17 mouse cellular contexts compared by ENCODE assay signal in the genomic region with DNA sequence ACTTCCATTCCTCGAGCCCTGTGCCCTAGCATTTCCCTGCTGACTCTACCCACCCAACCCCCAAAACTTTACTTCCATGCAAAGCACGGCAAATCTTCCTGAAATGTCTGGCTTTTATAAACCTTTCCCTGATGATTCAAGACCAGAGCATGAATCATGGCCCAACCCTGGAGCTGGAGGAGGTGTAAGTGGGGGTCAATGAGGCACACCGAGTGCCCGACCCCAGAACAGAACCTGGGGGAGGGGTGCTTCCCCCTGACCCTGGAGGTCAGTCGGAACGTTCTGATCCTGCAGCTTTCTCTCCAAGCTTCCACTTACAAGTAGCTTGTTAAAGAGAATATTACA. TPM values are rescaled to one million over a fixed set of nuclear protein-coding genes. Genes with fewer than 3 reads are reported as not detected.
DNase-seq lines count a peak whose midpoint lies in the region; ATAC-seq and TF ChIP-seq lines count a peak whose summit lies in the region.
"Had no signal": no experiment of that assay in that cellular context is flagged by ENCODE, and none has a peak within 500 bp of the region (broad histone marks: within the 10 kb centered on the region; RNA-seq: fewer than 3 reads in every experiment).

No protein-coding gene starts in this region.

- H3K9ac ChIP-seq in embryonic facial prominence, embryonic 14.5 days (ENCODE audit: low read depth, low read length): no peak overlapping the region
- no peak overlapping the region for H3K9ac ChIP-seq in heart, postnatal 0 days (replicated peaks; ENCODE audit: low read depth, low read length)
- no peak overlapping the region for H3K9ac ChIP-seq in limb, embryonic 13.5 days
- H3K9ac ChIP-seq: hindbrain, embryonic 13.5 days; lung, embryonic 14.5 days; midbrain, embryonic 15.5 days had no signal

- ATAC-seq in embryonic facial prominence, embryonic 14.5 days (ENCODE audit: low read depth): no peak
- no peak for ATAC-seq in heart, postnatal 0 days (ENCODE audit: insufficient read depth, low read depth)
- ATAC-seq in limb, embryonic 13.5 days (ENCODE audit: low FRiP score, low read depth): no peak
- ATAC-seq in granulocyte monocyte progenitor cell, adult 5-6 weeks (replicated peaks; ENCODE audit: poor library complexity, severe bottlenecking): no peak
- ATAC-seq: intestine, embryonic 16.5 days; midbrain, embryonic 15.5 days had no signal

- no peaks in the 10 kb centered on the region for H3K27me3 ChIP-seq in embryonic facial prominence, embryonic 14.5 days (replicated peaks; ENCODE audit: control insufficient read depth, insufficient read depth, low read length)
- 0 out of 2 replicates have a peak, but pooled peaks cover 3% of the 10 kb centered on the region for H3K27me3 ChIP-seq in embryonic facial prominence, embryonic 10.5 days (replicated peaks; ENCODE audit: low read depth, poor library complexity, severe bottlenecking)
- no peaks in the 10 kb centered on the region for H3K27me3 ChIP-seq in heart, postnatal 0 days (ENCODE audit: control insufficient read depth, insufficient read depth, low read length)
- no peaks in the 10 kb centered on the region for H3K27me3 ChIP-seq in limb, embryonic 13.5 days
- H3K27me3 ChIP-seq: hindbrain, embryonic 13.5 days; midbrain, embryonic 15.5 days had no signal

- no peaks in the 10 kb centered on the region for H3K9me3 ChIP-seq in embryonic facial prominence, embryonic 14.5 days (ENCODE audit: control insufficient read depth, low read length)
- H3K9me3 ChIP-seq in embryonic facial prominence, embryonic 10.5 days: no peaks in the 10 kb centered on the region
- H3K9me3 ChIP-seq in heart, postnatal 0 days (replicated peaks; ENCODE audit: control insufficient read depth, low read length): no peaks in the 10 kb centered on the region
- no peaks in the 10 kb centered on the region for H3K9me3 ChIP-seq in limb, embryonic 13.5 days
- H3K9me3 ChIP-seq: hindbrain, embryonic 13.5 days; midbrain, embryonic 15.5 days had no signal

- no peak for DNase-seq in embryonic facial prominence, embryonic 14.5 days (ENCODE audit: low spot score)
- DNase-seq in embryonic facial prominence, embryonic 10.5 days (ENCODE audit: low spot score): no peak
- DNase-seq in heart, postnatal 0 days (ENCODE audit: low spot score): no peak
- no peak for DNase-seq in heart, postnatal 10 days
- peak; percentile 83 for DNase-seq in NIH3T3 (ENCODE audit: low read depth)
- DNase-seq in cerebellum, postnatal 14 days: no peak
- DNase-seq: adrenal gland, postnatal 25 days; cerebellum, postnatal 25 days; layer of hippocampus, adult 9-11 months; lung, embryonic 14.5 days; thymus, postnatal 36 days had no signal

- no peak for TF ChIP-seq EP300 in heart, postnatal 0 days (IDR thresholded peaks at IDR 0.05; ENCODE audit: low read depth)

- no peak for TF ChIP-seq CTCF in heart, postnatal 0 days (IDR thresholded peaks at IDR 0.05; ENCODE audit: low read depth)

- H3K4me1 ChIP-seq in embryonic facial prominence, embryonic 14.5 days (ENCODE audit: control insufficient read depth, insufficient read depth, low read length): peaks cover 24% of the 10 kb centered on the region
- H3K4me1 ChIP-seq in embryonic facial prominence, embryonic 10.5 days: peaks cover 49% of the 10 kb centered on the region
- peaks cover 26% of the 10 kb centered on the region for H3K4me1 ChIP-seq in heart, postnatal 0 days (ENCODE audit: control insufficient read depth, insufficient read depth)
- H3K4me1 ChIP-seq in limb, embryonic 13.5 days: peaks cover 49% of the 10 kb centered on the region

- no peak overlapping the region for H3K4me3 ChIP-seq in embryonic facial prominence, embryonic 14.5 days (ENCODE audit: low read depth, low read length)
- H3K4me3 ChIP-seq in embryonic facial prominence, embryonic 10.5 days: no peak overlapping the region
- H3K4me3 ChIP-seq in heart, postnatal 0 days (ENCODE audit: low read depth, low read length): no peak overlapping the region
- H3K4me3 ChIP-seq in limb, embryonic 13.5 days: no peak overlapping the region
- H3K4me3 ChIP-seq: hindbrain, embryonic 13.5 days; midbrain, embryonic 15.5 days had no signal

- H3K27ac ChIP-seq in embryonic facial prominence, embryonic 14.5 days (replicated peaks; ENCODE audit: low read depth, low read length): no peak overlapping the region; the same call in 1 of the 2 replicates
- H3K27ac ChIP-seq in embryonic facial prominence, embryonic 10.5 days (replicated peaks): no peak overlapping the region
- peak overlapping the region; percentile 30; the same call in 1 of the 2 replicates for H3K27ac ChIP-seq in heart, postnatal 0 days (ENCODE audit: low read depth)
- H3K27ac ChIP-seq in limb, embryonic 13.5 days: peak overlapping the region; percentile 11; the same call in 1 of the 2 replicates
- H3K27ac ChIP-seq: hindbrain, embryonic 13.5 days; midbrain, embryonic 15.5 days had no signal

- peaks cover 30% of the 10 kb centered on the region; the same call in 1 of the 2 replicates for H3K36me3 ChIP-seq in embryonic facial prominence, embryonic 14.5 days (ENCODE audit: control insufficient read depth, insufficient read depth, low read length)
- peaks cover 46% of the 10 kb centered on the region for H3K36me3 ChIP-seq in embryonic facial prominence, embryonic 10.5 days (replicated peaks)
- H3K36me3 ChIP-seq in heart, postnatal 0 days (replicated peaks; ENCODE audit: control insufficient read depth, insufficient read depth, low read length): peaks cover 8% of the 10 kb centered on the region; the same call in 1 of the 2 replicates
- peaks cover 38% of the 10 kb centered on the region for H3K36me3 ChIP-seq in limb, embryonic 13.5 days
- H3K36me3 ChIP-seq: hindbrain, embryonic 13.5 days; midbrain, embryonic 15.5 days had no signal

- intact Hi-C loops in heart, postnatal 10 days (cut with DNase I): no loop called here

- whole genome bisulfite sequencing in embryonic facial prominence, embryonic 14.5 days: 37% methylated on average over 6 of the region's 6 CpGs
- WGBS in embryonic facial prominence, embryonic 10.5 days: 45% methylated on average over 6 of the region's 6 CpGs
- 49% methylated on average over 6 of the region's 6 CpGs for WGBS in heart, postnatal 0 days
- 18% methylated on average over 6 of the region's 6 CpGs for WGBS in limb, embryonic 13.5 days

- 0 out of 2 replicates have a peak overlapping the region, but pooled peaks have one; percentile 6 for H3K4me2 ChIP-seq in embryonic facial prominence, embryonic 14.5 days (ENCODE audit: low read depth, low read length)
- H3K4me2 ChIP-seq in heart, postnatal 0 days (ENCODE audit: low read depth, low read length): peak overlapping the region; percentile 21; the same call in 1 of the 2 replicates
- H3K4me2 ChIP-seq in limb, embryonic 13.5 days (replicated peaks): 0 out of 2 replicates have a peak overlapping the region, but pooled peaks have one; percentile 19
- H3K4me2 ChIP-seq: hindbrain, embryonic 13.5 days; liver, embryonic 11.5 days; lung, embryonic 14.5 days; midbrain, embryonic 15.5 days had no signal

RNA-seq across cellular contexts. Expression of a gene that starts 41.9 kb away (rescaled TPM):
- polyA plus RNA-seq in embryonic facial prominence, embryonic 14.5 days (2014; fragmentation: Nextera tagmentation; extraction: Ambion mirVana): 32.6 and 38.4 TPM in 2 replicates
- polyA plus RNA-seq in embryonic facial prominence, embryonic 10.5 days (2016; fragmentation: Nextera tagmentation; extraction: Ambion mirVana): 11.7 and 11.8 TPM in 2 replicates
- 50.2 and 54.3 TPM in 2 replicates for total RNA-seq in heart, postnatal 0 days (2014; rRNA removed; ENCODE audit: low replicate concordance)
- polyA plus RNA-seq in heart, postnatal 0 days (2015; fragmentation: Nextera tagmentation; extraction: Ambion mirVana): 7.1 and 7.3 TPM in 2 replicates
- 10 to 100 TPM; 27.3 to 27.7 TPM for total RNA-seq in heart, postnatal 10 days (2021)
- 19.0 and 23.5 TPM in 2 replicates for polyA plus RNA-seq in limb, embryonic 13.5 days (2015; fragmentation: Nextera tagmentation; extraction: Ambion mirVana)
- 0.37 and 2.0 TPM in 2 replicates for total RNA-seq in granulocyte monocyte progenitor cell, adult 5-6 weeks (2014; fragmentation: Nextera tagmentation)
- not detected in 2 replicates for total RNA-seq in granulocyte monocyte progenitor cell, adult 5-6 weeks (2017)

Comparison
In these comparisons a context has a peak if more than half of its experiments do, and no peak if none do; other contexts are left out.
1. H3K27ac ChIP-seq: peak in heart, postnatal 0 days (single experiment) and limb, embryonic 13.5 days (single experiment); none in embryonic facial prominence, embryonic 14.5 days (single experiment) and embryonic facial prominence, embryonic 10.5 days (single experiment).
2. Peak in every context shown above with its lines, with median percentiles within 50 percentile points of each other: H3K4me2 ChIP-seq.